Mouse (Mus musculus) embryonic fibroblast, embryonic 13.5 days (primary cell): ENCODE results near the gene Gm17268.

Source experiments
- CTCF ChIP-seq: IDR thresholded peaks from 2 replicates; pipeline ENCODE4 v1.5.1; 2011; ENCODE audit warnings: mild to moderate bottlenecking, control low read depth, low read length, moderate library complexity, borderline replicate concordance; ENCODE audit not compliant: insufficient read depth
- POLR2A ChIP-seq: IDR thresholded peaks from 2 replicates; pipeline ENCODE4 v1.6.1; 2011; ENCODE audit warnings: low read depth, mild to moderate bottlenecking, control low read depth, low read length, moderate library complexity

DNA sequence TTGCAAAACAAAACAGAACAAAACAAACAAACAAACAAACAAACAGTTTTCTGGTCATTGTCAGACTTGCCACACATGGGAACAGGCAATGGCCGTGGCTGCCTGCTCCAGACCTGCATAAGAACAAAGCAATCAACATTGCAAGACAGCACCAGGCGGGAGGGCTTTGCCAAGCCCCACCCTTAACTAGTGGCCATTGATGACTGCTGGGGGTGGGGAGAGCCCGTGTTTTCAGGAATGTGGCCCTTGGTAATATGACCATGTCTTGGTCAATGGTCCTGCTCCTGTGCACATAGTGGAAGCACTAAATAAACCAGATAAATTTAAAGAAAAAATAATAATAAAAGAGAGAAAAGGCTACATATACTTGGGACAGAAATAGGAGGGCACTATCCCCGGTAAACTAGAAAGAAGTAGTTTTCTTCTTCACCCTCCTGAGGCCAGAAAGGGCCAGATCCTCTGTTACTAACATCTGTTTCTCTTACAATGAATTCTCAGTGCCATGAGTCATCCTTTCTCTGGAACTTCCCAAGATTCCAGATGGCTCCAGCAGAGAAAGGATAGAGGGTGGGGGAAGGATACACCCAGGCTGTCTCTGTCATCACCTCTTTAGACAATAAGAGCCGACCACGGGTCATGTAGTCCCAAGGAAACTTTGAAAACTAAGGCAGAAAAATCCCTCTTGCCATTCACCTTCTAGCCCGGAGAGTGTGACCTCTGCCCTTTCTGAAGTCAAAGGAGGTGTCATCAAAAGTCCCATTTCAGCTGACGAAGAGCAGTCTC, 26.8 kb downstream of the Gm17268 start:
- TF ChIP-seq CTCF (no peak), POLR2A (no peak)
